Mouse (Mus musculus) olfactory bulb, adult 2 months (tissue): Measurements from ENCODE around the gene Casc3.

Source experiments
- CTCF ChIP-seq: fragments of 200-500 bp; IDR thresholded peaks from 2 replicates; pipeline ENCODE4 v1.5.1; 2012; ENCODE audit warnings: low read depth, mild to moderate bottlenecking, low read length, moderate library complexity; ENCODE audit not compliant: insufficient read depth
- POLR2A ChIP-seq: fragments of 200-500 bp; IDR thresholded peaks from 2 replicates; pipeline ENCODE4 v1.6.1; 2012; ENCODE audit warnings: mild to moderate bottlenecking, low read depth, low read length, moderate library complexity; ENCODE audit not compliant: insufficient read depth

DNA sequence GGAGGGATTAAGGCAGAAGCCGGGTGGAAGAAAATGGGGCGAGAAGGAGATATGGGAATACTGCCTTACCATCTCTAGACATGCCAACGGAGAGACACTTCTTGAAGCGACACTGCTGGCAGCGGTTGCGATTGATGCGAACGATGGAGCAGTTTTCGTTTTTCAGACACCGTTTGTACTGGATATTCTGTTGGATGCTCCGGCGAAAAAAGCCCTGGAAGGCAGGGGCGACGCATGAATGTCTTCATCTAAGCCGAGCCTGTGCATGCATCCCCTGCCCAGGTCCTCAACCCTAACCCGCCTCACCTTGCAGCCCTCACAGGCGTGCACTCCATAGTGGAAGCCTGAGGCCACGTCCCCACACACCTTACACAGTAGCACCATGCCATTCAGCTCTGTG, 33.6 kb upstream of the Casc3 start:
- TF ChIP-seq CTCF: no peak
- TF ChIP-seq POLR2A: no peak
